Mouse (Mus musculus) cerebellum, adult 2 months (tissue): ENCODE measurements at regions not wholly inside any gene's neighbourhood (a gene's known extent, or its start where the extent isn't known, plus 50 kb on each side); places are given as distances from the start of the nearest gene placed in this dataset.

Experiments used
- CTCF ChIP-seq: fragments of 200-500 bp; IDR thresholded peaks from 2 replicates; pipeline ENCODE4 v1.5.1; 2011; ENCODE audit warnings: low read depth, mild to moderate bottlenecking, control low read depth, low read length, moderate library complexity, borderline replicate concordance; ENCODE audit not compliant: insufficient read depth
- POLR2A ChIP-seq: fragments of 200-500 bp; IDR thresholded peaks from 2 replicates; pipeline ENCODE4 v1.6.1; 2011; ENCODE audit warnings: low read length, control low read depth, borderline replicate concordance; ENCODE audit not compliant: insufficient read depth

- no peak for TF ChIP-seq CTCF
- no peak for TF ChIP-seq POLR2A
Observed at GRCm38 (mm10) chr6:135629236-135629635, 266.9 kb downstream of the Emp1 start.
